Mouse (Mus musculus): ENCODE results near the gene Tm7sf3. TPM values are rescaled to one million over a fixed set of nuclear protein-coding genes. Genes with fewer than 3 reads are reported as not detected.
A peak's percentile ranks its signal among the peaks of the same experiment; 100 is the strongest.

Tm7sf3 gene
- total and polyA plus RNA-seq, 3 experiments, result 18.3 to 27.1 TPM; not detected in 1

GRCm38 (mm10) chr6:146678136-146679070, 35.8 kb upstream of the Tm7sf3 start:
- Histone ChIP-seq H3K9me3 (replicated peaks; ENCODE audit: insufficient read depth, low read length) (no peaks in the 10 kb centered on the region), H3K4me3 (ENCODE audit: control insufficient read depth in 1 of 2, insufficient read depth in 1 of 2, low read depth in 2 of 2, low read length in 2 of 2) (peak overlapping the region; percentile 39 to 63), H3K79me2 (ENCODE audit: control insufficient read depth, insufficient read depth, low read length, poor library complexity) (no peaks in the 10 kb centered on the region), H3K9ac (ENCODE audit: control insufficient read depth, low read depth, low read length, poor library complexity, severe bottlenecking) (peak overlapping the region; percentile 55), H3K36me3 (ENCODE audit: control insufficient read depth in 1 of 2, insufficient read depth in 2 of 2, low read length in 2 of 2) (peaks cover 0 to 15% of the 10 kb centered on the region in 2 experiments; a peak in 2 of 4 replicates), H3K4me1 (ENCODE audit: control insufficient read depth in 1 of 2, insufficient read depth in 2 of 2, low read length in 2 of 2) (peaks cover 16 to 26% of the 10 kb centered on the region in 2 experiments), H3K27me3 (ENCODE audit: control insufficient read depth in 1 of 2, insufficient read depth in 2 of 2, low read length in 2 of 2) (no peaks in the 10 kb centered on the region), H3K27ac (ENCODE audit: control insufficient read depth, low read depth, low read length) (peak overlapping the region; percentile 15)
- DNase-seq (ENCODE audit: low read depth, low spot score), result peak; percentile 75
- TF ChIP-seq USF2 (IDR thresholded peaks at IDR 0.05; ENCODE audit: borderline replicate concordance in 1 of 2, insufficient read depth in 1 of 2, low read depth in 1 of 2, low read length in 2 of 2), result no peak
- no peak for TF ChIP-seq POLR2AphosphoS2 (IDR thresholded peaks at IDR 0.05; ENCODE audit: low read length)
- TF ChIP-seq USF1 (IDR thresholded peaks at IDR 0.05; ENCODE audit: low read depth, low read length), result no peak
- peak; percentile 66 for TF ChIP-seq RCOR1 (IDR thresholded peaks at IDR 0.05; ENCODE audit: low read depth, low read length)
- TF ChIP-seq MXI1 (IDR thresholded peaks at IDR 0.05; ENCODE audit: low read depth, low read length), result peak; percentile 26; the same call in 1 of the 2 replicates
- TF ChIP-seq EP300 (IDR thresholded peaks at IDR 0.05; ENCODE audit: low read depth in 1 of 2, low read length in 2 of 2), result peak; percentile 11 to 45; a peak in 2 of 4 replicates
- no peak for TF ChIP-seq MAFK (IDR thresholded peaks at IDR 0.05; ENCODE audit: borderline replicate concordance, low read depth, low read length)
- no peak for TF ChIP-seq TBP (IDR thresholded peaks at IDR 0.05; ENCODE audit: low read depth, low read length)
- no peak for TF ChIP-seq ZKSCAN1 (IDR thresholded peaks at IDR 0.05; ENCODE audit: low read depth, low read length)
- TF ChIP-seq SMC3 (IDR thresholded peaks at IDR 0.05; ENCODE audit: low read depth, low read length), result no peak
- no peak for TF ChIP-seq MAZ (IDR thresholded peaks at IDR 0.05; ENCODE audit: low read depth, low read length)
- no peak for TF ChIP-seq POLR2AphosphoS5 (IDR thresholded peaks at IDR 0.05; ENCODE audit: borderline replicate concordance, low read depth, low read length)
- no peak for TF ChIP-seq CTCF (IDR thresholded peaks at IDR 0.05 in 2 of 3, conservative IDR thresholded peaks at IDR 0.05 in 1 of 3; ENCODE audit: control insufficient read depth in 1 of 3, insufficient read depth in 1 of 3, low read depth in 2 of 3, low read length in 3 of 3, poor library complexity in 1 of 3, severe bottlenecking in 1 of 3)
- no peak for TF ChIP-seq MYB (IDR thresholded peaks at IDR 0.05; ENCODE audit: low read depth, low read length)
- no peak for TF ChIP-seq ZC3H11A (IDR thresholded peaks at IDR 0.05; ENCODE audit: low read depth, low read length)
- TF ChIP-seq ETS1 (IDR thresholded peaks at IDR 0.05; ENCODE audit: low read depth, low read length), result peak; percentile 50; the same call in 1 of the 2 replicates
- TF ChIP-seq CHD1 (IDR thresholded peaks at IDR 0.05; ENCODE audit: low read depth, low read length), result no peak
- TF ChIP-seq JUND (IDR thresholded peaks at IDR 0.05; ENCODE audit: low read depth, low read length), result no peak
- TF ChIP-seq POLR2A (IDR thresholded peaks at IDR 0.05; ENCODE audit: control insufficient read depth in 1 of 2, insufficient read depth in 1 of 2, low read depth in 1 of 2, low read length in 2 of 2, poor library complexity in 1 of 2), result 0 out of 4 replicates have a peak, but pooled peaks of 1 of the 2 experiments have one; percentile 28
- no peak for TF ChIP-seq ZMIZ1 (IDR thresholded peaks at IDR 0.05; ENCODE audit: low read depth, low read length)
- TF ChIP-seq E2F4 (IDR thresholded peaks at IDR 0.05; ENCODE audit: borderline replicate concordance, low read depth, low read length), result no peak
- TF ChIP-seq MYC (IDR thresholded peaks at IDR 0.05; ENCODE audit: low read depth, low read length), result no peak
- TF ChIP-seq RAD21 (IDR thresholded peaks at IDR 0.05; ENCODE audit: low read depth, low read length), result no peak
- no peak for TF ChIP-seq MEF2A (IDR thresholded peaks at IDR 0.05; ENCODE audit: extremely low read depth, insufficient replicate concordance, low read depth, low read length, poor library complexity, severe bottlenecking)
- TF ChIP-seq GATA1 (IDR thresholded peaks at IDR 0.05; ENCODE audit: low read depth, low read length), result peak; percentile 66
- TF ChIP-seq UBTF (IDR thresholded peaks at IDR 0.05; ENCODE audit: borderline replicate concordance, insufficient read depth, low read depth, low read length), result no peak
- 0 out of 2 replicates have a peak, but pooled peaks have one; percentile 41 for TF ChIP-seq MAX (IDR thresholded peaks at IDR 0.05; ENCODE audit: low read length)
- TF ChIP-seq KAT2A (conservative IDR thresholded peaks at IDR 0.05; ENCODE audit: low read depth, low read length), result no peak
- TF ChIP-seq ELF1 (IDR thresholded peaks at IDR 0.05; ENCODE audit: low read depth, low read length), result no peak
- 0 out of 2 replicates have a peak, but pooled peaks have one; percentile 11 for TF ChIP-seq TAL1 (IDR thresholded peaks at IDR 0.05; ENCODE audit: low read length)
- no peak for TF ChIP-seq NRF1 (IDR thresholded peaks at IDR 0.05; ENCODE audit: insufficient read depth, low read depth, low read length, poor library complexity, severe bottlenecking)
- TF ChIP-seq ZNF384 (IDR thresholded peaks at IDR 0.05; ENCODE audit: low read depth, low read length), result no peak
- no peak; the same call in 1 of the 2 replicates for TF ChIP-seq SIN3A (IDR thresholded peaks at IDR 0.05; ENCODE audit: low read length)
- TF ChIP-seq CHD2 (IDR thresholded peaks at IDR 0.05; ENCODE audit: low read length), result no peak
- TF ChIP-seq BHLHE40 (IDR thresholded peaks at IDR 0.05; ENCODE audit: borderline replicate concordance, low read depth, low read length), result no peak
